Mouse (Mus musculus): ENCODE results near the gene Ddx47.

Ddx47 gene

GRCm38 (mm10) chr6:135011048-135011733 is at the start of gene Ddx47:
Gene Ddx47 (plus strand): TSS chr6:135011612.
- DNase-seq: peak; percentile 96

- DNase-seq: peak; percentile 51
These were observed 49.4 kb upstream of the Ddx47 start for GRCm38 (mm10) chr6:134961858-134962517.

- no peak for DNase-seq
These were observed 48.9 kb upstream of the Ddx47 start for GRCm38 (mm10) chr6:134962518-134962893.

- no peak for DNase-seq
These were observed 47.5 kb upstream of the Ddx47 start for GRCm38 (mm10) chr6:134963910-134964309.

- no peak for DNase-seq
These were observed 44.7 kb upstream of the Ddx47 start for GRCm38 (mm10) chr6:134966681-134967080.

- DNase-seq: no peak
These were observed 43.1 kb upstream of the Ddx47 start for GRCm38 (mm10) chr6:134968326-134968725.

- no peak for DNase-seq
These were observed 41.9 kb upstream of the Ddx47 start for GRCm38 (mm10) chr6:134969498-134969897.

GRCm38 (mm10) chr6:134972096-134972495 is 39.3 kb upstream of the Ddx47 start:
- DNase-seq: no peak

GRCm38 (mm10) chr6:134976628-134977027 is 34.8 kb upstream of the Ddx47 start:
- DNase-seq: no peak

GRCm38 (mm10) chr6:134981231-134982062 is 30.0 kb upstream of the Ddx47 start, which contains the start of gene Apold1:
Gene Apold1 (plus strand): TSS chr6:134981718.
- DNase-seq: peak; percentile 48

- peak; percentile 94 for DNase-seq
These were observed 27.7 kb upstream of the Ddx47 start for GRCm38 (mm10) chr6:134983529-134984370.

GRCm38 (mm10) chr6:134984748-134985147 is 26.7 kb upstream of the Ddx47 start:
- DNase-seq: peak; percentile 55

GRCm38 (mm10) chr6:134988377-134988776 is 23.0 kb upstream of the Ddx47 start:
- no peak for DNase-seq

- no peak for DNase-seq
These were observed 20.7 kb upstream of the Ddx47 start for GRCm38 (mm10) chr6:134990674-134991073.

GRCm38 (mm10) chr6:134994031-134994651 is 17.3 kb upstream of the Ddx47 start:
- DNase-seq: no peak

GRCm38 (mm10) chr6:134994985-134995384 is 16.4 kb upstream of the Ddx47 start:
- no peak for DNase-seq

GRCm38 (mm10) chr6:134996918-134997317 is 14.5 kb upstream of the Ddx47 start:
- no peak for DNase-seq

- no peak for DNase-seq
These were observed 13.3 kb upstream of the Ddx47 start for GRCm38 (mm10) chr6:134998076-134998475.

GRCm38 (mm10) chr6:134998781-134999180 is 12.6 kb upstream of the Ddx47 start:
- DNase-seq: no peak

GRCm38 (mm10) chr6:135000272-135000671 is 11.1 kb upstream of the Ddx47 start:
- DNase-seq: no peak

- no peak for DNase-seq
These were observed 9.4 kb upstream of the Ddx47 start for GRCm38 (mm10) chr6:135001991-135002390.

- no peak for DNase-seq
These were observed 5.0 kb upstream of the Ddx47 start for GRCm38 (mm10) chr6:135006372-135006771.
